Mouse (Mus musculus) neural tube, embryonic 11.5 days (tissue): ENCODE measurements around the gene Gucd1. TPM values are rescaled to one million over a fixed set of nuclear protein-coding genes. Genes with fewer than 3 reads are reported as not detected.

Source experiments
- ATAC-seq: fragments of 200-750 bp; cut with Nextera tagmentation; 2 replicates; pipeline ENCODE4 v1.8.0; 2017; ENCODE audit warnings: moderate number of reproducible peaks, mild to moderate bottlenecking, moderate TSS enrichment, moderate library complexity; ENCODE audit not compliant: insufficient read depth, low FRiP score, low TSS enrichment
- DNase-seq: peaks from one replicate; pipeline ENCODE4 v3.0.0-alpha.2; 2015; ENCODE audit warnings: low spot score
- H3K27ac ChIP-seq: fragments of 300-500 bp; sonication (generic); 2 replicates; pipeline ENCODE4 v1.5.1; 2014; ENCODE audit warnings: low read depth, mild to moderate bottlenecking, low read length
- H3K27me3 ChIP-seq: fragments of 300-500 bp; sonication (generic); 2 replicates; pipeline ENCODE4 v1.6.1; 2014; ENCODE audit warnings: mild to moderate bottlenecking, low read length, mixed read lengths; ENCODE audit not compliant: control insufficient read depth, insufficient read depth
- H3K36me3 ChIP-seq: fragments of 300-500 bp; sonication (generic); 2 replicates; pipeline ENCODE4 v1.6.1; 2014; ENCODE audit warnings: mild to moderate bottlenecking, low read length, moderate library complexity, mixed read lengths; ENCODE audit not compliant: control insufficient read depth, insufficient read depth
- H3K4me1 ChIP-seq: fragments of 300-500 bp; sonication (generic); 2 replicates; pipeline ENCODE4 v1.6.1; 2014; ENCODE audit warnings: low read length, mixed read lengths; ENCODE audit not compliant: control insufficient read depth, insufficient read depth
- H3K4me2 ChIP-seq: fragments of 300-500 bp; sonication (generic); 2 replicates; pipeline ENCODE4 v1.6.1; 2014; ENCODE audit warnings: low read depth, mild to moderate bottlenecking, moderate library complexity
- H3K4me3 ChIP-seq: fragments of 300-500 bp; sonication (generic); 2 replicates; pipeline ENCODE4 v1.5.1; 2014; ENCODE audit warnings: low read depth, low read length
- H3K9ac ChIP-seq: fragments of 300-500 bp; sonication (generic); 2 replicates; pipeline ENCODE4 v1.6.1; 2014; ENCODE audit warnings: mild to moderate bottlenecking, low read length
- H3K9me3 ChIP-seq: fragments of 300-500 bp; sonication (generic); 2 replicates; pipeline ENCODE4 v1.6.1; 2016; ENCODE audit warnings: low read length; ENCODE audit not compliant: control insufficient read depth
- WGBS: fragments of 180-500 bp; shearing (Covaris S2); extraction: QIAGEN DNeasy Blood & Tissue Kit; methylation state at CpG from one replicate; pipeline ENCODE4 v1.1.7; 2014; 5-methylcytosine and 5-hydroxymethylcytosine counted together
- polyA plus RNA-seq: library from polyadenylated mRNA; unstranded; fragments of >200 nt; fragmentation: Nextera tagmentation; extraction: Ambion mirVana; gene quantifications from 2 replicates; pipeline ENCODE4 v1.2.1, GENCODE M21; 2014

Gucd1 gene
- polyA plus RNA-seq, 1 experiment from 2014 or later, result 33.2 TPM

GRCm38 (mm10) chr10:75559676-75560548 lies 42.1 kb upstream of the Gucd1 start, which contains the start of gene Lrrc75b:
Gene Lrrc75b, minus strand, starts transcription at chr10:75560330.
- H3K27ac ChIP-seq, result peak within 1 kb of the TSS; percentile 60; the same call in 1 of the 2 replicates
- H3K9me3 ChIP-seq, result no peaks in the 10 kb centered on the region
- peak; percentile 43; the same call in 1 of the 2 replicates for ATAC-seq
- H3K4me3 ChIP-seq, result peak within 1 kb of the TSS; percentile 63
- WGBS, result under 1% methylated on average over 72 of the region's 75 CpGs
- peak; percentile 67 for DNase-seq
- no peaks in the 10 kb centered on the region; the same call in 1 of the 2 replicates for H3K4me1 ChIP-seq
- no peaks in the 10 kb centered on the region for H3K36me3 ChIP-seq
- H3K27me3 ChIP-seq, result peaks cover 24% of the 10 kb centered on the region
- peak within 1 kb of the TSS; percentile 81 for H3K9ac ChIP-seq
- peak within 1 kb of the TSS; percentile 95 for H3K4me2 ChIP-seq

- ATAC-seq (0 out of 2 replicates have a peak, but pooled peaks have one; percentile 7), DNase-seq (peak; percentile 38)
- H3K4me3 ChIP-seq, result peak overlapping the region; percentile 63
- peaks cover 24% of the 10 kb centered on the region for H3K27me3 ChIP-seq
- H3K4me1 ChIP-seq, result no peaks in the 10 kb centered on the region; the same call in 1 of the 2 replicates
- H3K36me3 ChIP-seq, result no peaks in the 10 kb centered on the region
- peak overlapping the region; percentile 81 for H3K9ac ChIP-seq
- 4% methylated on average over 14 of the region's 14 CpGs for WGBS
- H3K4me2 ChIP-seq, result peak overlapping the region; percentile 95
- H3K9me3 ChIP-seq, result no peaks in the 10 kb centered on the region
- H3K27ac ChIP-seq, result peak overlapping the region; percentile 60; the same call in 1 of the 2 replicates
Observed at GRCm38 (mm10) chr10:75559041-75559675, 41.4 kb upstream of the Gucd1 start.

GRCm38 (mm10) chr10:75558515-75558914 lies 40.7 kb upstream of the Gucd1 start:
- H3K4me1 ChIP-seq, result no peaks in the 10 kb centered on the region; the same call in 1 of the 2 replicates

GRCm38 (mm10) chr10:75556026-75556425 lies 38.3 kb upstream of the Gucd1 start:
- Histone ChIP-seq H3K27me3 (peaks cover 18% of the 10 kb centered on the region), H3K4me3 (no peak overlapping the region), H3K9ac (no peak overlapping the region), H3K9me3 (no peaks in the 10 kb centered on the region), H3K27ac (0 out of 2 replicates have a peak overlapping the region, but pooled peaks have one; percentile 14), H3K4me1 (no peaks in the 10 kb centered on the region; the same call in 1 of the 2 replicates), H3K4me2 (no peak overlapping the region), H3K36me3 (no peaks in the 10 kb centered on the region)
- peak; percentile 53 for DNase-seq
- WGBS, result 59% methylated on average over 9 of the region's 9 CpGs
- peak; percentile 52; the same call in 1 of the 2 replicates for ATAC-seq

More at GRCm38 (mm10) chr10:75558515-75558914, 40.7 kb upstream of the Gucd1 start:
- Histone ChIP-seq H3K27ac (no peak overlapping the region), H3K27me3 (peaks cover 24% of the 10 kb centered on the region), H3K4me3 (no peak overlapping the region), H3K36me3 (no peaks in the 10 kb centered on the region), H3K4me2 (peak overlapping the region; percentile 13; the same call in 1 of the 2 replicates), H3K9ac (peak overlapping the region; percentile 3; the same call in 1 of the 2 replicates), H3K9me3 (no peaks in the 10 kb centered on the region)
- DNase-seq, result no peak
- ATAC-seq, result no peak
- 26% methylated on average over 3 of the region's 3 CpGs for WGBS

- H3K4me2 ChIP-seq, result no peak overlapping the region
- H3K36me3 ChIP-seq, result no peaks in the 10 kb centered on the region
- WGBS, result 84% methylated on average over 6 of the region's 6 CpGs
- no peak overlapping the region for H3K9ac ChIP-seq
- DNase-seq (no peak), ATAC-seq (no peak)
- no peaks in the 10 kb centered on the region; the same call in 1 of the 2 replicates for H3K4me1 ChIP-seq
- no peak overlapping the region for H3K27ac ChIP-seq
- no peaks in the 10 kb centered on the region for H3K9me3 ChIP-seq
- no peak overlapping the region for H3K4me3 ChIP-seq
- peaks cover 14% of the 10 kb centered on the region for H3K27me3 ChIP-seq
Observed at GRCm38 (mm10) chr10:75555557-75555956, 37.8 kb upstream of the Gucd1 start.

- no peaks in the 10 kb centered on the region; the same call in 1 of the 2 replicates for H3K4me1 ChIP-seq
- ATAC-seq (no peak), DNase-seq (no peak)
- 89% methylated on average over 8 of the region's 8 CpGs for WGBS
- H3K9ac ChIP-seq, result no peak overlapping the region
- H3K9me3 ChIP-seq, result no peaks in the 10 kb centered on the region
- peaks cover 1% of the 10 kb centered on the region for H3K27me3 ChIP-seq
- H3K4me2 ChIP-seq, result no peak overlapping the region
- H3K27ac ChIP-seq, result no peak overlapping the region
- H3K36me3 ChIP-seq, result no peaks in the 10 kb centered on the region
- no peak overlapping the region for H3K4me3 ChIP-seq
Observed at GRCm38 (mm10) chr10:75554090-75554489, 36.3 kb upstream of the Gucd1 start.

GRCm38 (mm10) chr10:75552701-75553450 lies 35.1 kb upstream of the Gucd1 start:
- Histone ChIP-seq H3K27me3 (no peaks in the 10 kb centered on the region), H3K4me1 (no peaks in the 10 kb centered on the region), H3K9me3 (no peaks in the 10 kb centered on the region), H3K36me3 (no peaks in the 10 kb centered on the region), H3K4me2 (no peak overlapping the region), H3K4me3 (no peak overlapping the region), H3K27ac (no peak overlapping the region), H3K9ac (no peak overlapping the region)
- ATAC-seq (no peak), DNase-seq (no peak)
- WGBS, result 65% methylated on average over 13 of the region's 13 CpGs

GRCm38 (mm10) chr10:75552106-75552505 lies 34.3 kb upstream of the Gucd1 start:
- Histone ChIP-seq H3K36me3 (no peaks in the 10 kb centered on the region), H3K9ac (no peak overlapping the region), H3K27ac (no peak overlapping the region), H3K4me1 (no peaks in the 10 kb centered on the region), H3K4me2 (no peak overlapping the region), H3K27me3 (no peaks in the 10 kb centered on the region), H3K9me3 (no peaks in the 10 kb centered on the region), H3K4me3 (no peak overlapping the region)
- ATAC-seq (no peak), DNase-seq (no peak)
- WGBS, result 70% methylated on average over 2 of the region's 2 CpGs
